ENCODE assay signal across 20 mouse cellular contexts in genomic region chr2:31757472-31757871, GRCm38 (mm10). TPM values are rescaled to one million over a fixed set of nuclear protein-coding genes. Genes with fewer than 3 reads are reported as not detected.
DNase-seq lines count a peak whose midpoint lies in the region; ATAC-seq and TF ChIP-seq lines count a peak whose summit lies in the region.
"Had no signal": no experiment of that assay in that cellular context is flagged by ENCODE, and none has a peak within 500 bp of the region (broad histone marks: within the 10 kb centered on the region; RNA-seq: fewer than 3 reads in every experiment).

No protein-coding gene starts in this region.

- H3K4me1 ChIP-seq in heart, embryonic 11.5 days (ENCODE audit: control insufficient read depth, insufficient read depth, low read length): peaks cover 23% of the 10 kb centered on the region
- H3K4me1 ChIP-seq in hindbrain, postnatal 0 days (ENCODE audit: insufficient read depth, low read length): peaks cover 11% of the 10 kb centered on the region
- H3K4me1 ChIP-seq in hindbrain, embryonic 12.5 days: peaks cover 36% of the 10 kb centered on the region
- H3K4me1 ChIP-seq in lung, embryonic 15.5 days: peaks cover 23% of the 10 kb centered on the region
- H3K4me1 ChIP-seq in lung, adult 2 months (ENCODE audit: control insufficient read depth, insufficient read depth, low read length): peaks cover 18% of the 10 kb centered on the region
- peaks cover 19% of the 10 kb centered on the region for H3K4me1 ChIP-seq in forebrain, embryonic 14.5 days (ENCODE audit: control insufficient read depth, insufficient read depth, low read length)

- H3K36me3 ChIP-seq in heart, embryonic 11.5 days (ENCODE audit: control insufficient read depth, insufficient read depth, low read length): no peaks in the 10 kb centered on the region
- no peaks in the 10 kb centered on the region for H3K36me3 ChIP-seq in hindbrain, postnatal 0 days (ENCODE audit: insufficient read depth, low read length)
- H3K36me3 ChIP-seq in hindbrain, embryonic 12.5 days: no peaks in the 10 kb centered on the region
- H3K36me3 ChIP-seq in lung, embryonic 15.5 days: no peaks in the 10 kb centered on the region
- no peaks in the 10 kb centered on the region for H3K36me3 ChIP-seq in forebrain, embryonic 14.5 days (ENCODE audit: control insufficient read depth, insufficient read depth, low read length)

- no peak for TF ChIP-seq POLR2A in lung, adult 2 months (IDR thresholded peaks at IDR 0.05; ENCODE audit: borderline replicate concordance, extremely low read depth, low read depth, low read length)

- no peak for TF ChIP-seq CTCF in hindbrain, postnatal 0 days (IDR thresholded peaks at IDR 0.05; ENCODE audit: low read depth)
- TF ChIP-seq CTCF in lung, adult 2 months (IDR thresholded peaks at IDR 0.05; ENCODE audit: insufficient read depth, low read length): no peak

- no peaks in the 10 kb centered on the region for H3K27me3 ChIP-seq in heart, embryonic 11.5 days (ENCODE audit: control insufficient read depth, insufficient read depth, low read length)
- no peaks in the 10 kb centered on the region for H3K27me3 ChIP-seq in hindbrain, postnatal 0 days (ENCODE audit: insufficient read depth, low read length)
- H3K27me3 ChIP-seq in hindbrain, embryonic 12.5 days: no peaks in the 10 kb centered on the region
- H3K27me3 ChIP-seq in lung, embryonic 15.5 days: no peaks in the 10 kb centered on the region
- H3K27me3 ChIP-seq in forebrain, embryonic 14.5 days (replicated peaks; ENCODE audit: control insufficient read depth, insufficient read depth, low read length): no peaks in the 10 kb centered on the region
- H3K27me3 ChIP-seq: forebrain, embryonic 13.5 days; liver, embryonic 12.5 days had no signal

- intact Hi-C loops in heart, postnatal 10 days (cut with DNase I): loop anchor here (2.0 kb wide), 1 partner anchor 31 kb away; no protein-coding TSS in a partner anchor

- no peak overlapping the region for H3K9ac ChIP-seq in heart, embryonic 11.5 days (ENCODE audit: low read depth, low read length)
- no peak overlapping the region for H3K9ac ChIP-seq in hindbrain, postnatal 0 days (replicated peaks; ENCODE audit: low read length)
- H3K9ac ChIP-seq in hindbrain, embryonic 12.5 days: no peak overlapping the region
- no peak overlapping the region for H3K9ac ChIP-seq in lung, embryonic 15.5 days
- no peak overlapping the region for H3K9ac ChIP-seq in forebrain, embryonic 14.5 days (ENCODE audit: low read length)
- H3K9ac ChIP-seq: forebrain, embryonic 13.5 days; liver, embryonic 12.5 days had no signal

- no peak overlapping the region; the same call in 1 of the 2 replicates for H3K4me2 ChIP-seq in heart, embryonic 11.5 days
- no peak overlapping the region for H3K4me2 ChIP-seq in hindbrain, postnatal 0 days (ENCODE audit: low read depth, low read length)
- no peak overlapping the region for H3K4me2 ChIP-seq in hindbrain, embryonic 12.5 days (replicated peaks)
- no peak overlapping the region for H3K4me2 ChIP-seq in lung, embryonic 15.5 days
- no peak overlapping the region for H3K4me2 ChIP-seq in forebrain, embryonic 14.5 days (ENCODE audit: low read length)
- H3K4me2 ChIP-seq: forebrain, embryonic 13.5 days; liver, embryonic 12.5 days had no signal

- DNase-seq in heart, postnatal 10 days: no peak
- DNase-seq in hindbrain, postnatal 0 days (ENCODE audit: low spot score): peak; percentile 27
- DNase-seq in lung, adult 2 months: no peak
- peak; percentile 57 for DNase-seq in brain, adult 2 months (ENCODE audit: low read depth, low spot score)
- DNase-seq in forebrain, embryonic 14.5 days (ENCODE audit: low spot score): no peak
- DNase-seq: adrenal gland, postnatal 14 days; cerebellum, adult 8-10 months; heart, postnatal 4 days; kidney, postnatal 10 days had no signal

- ATAC-seq in heart, embryonic 11.5 days (replicated peaks; ENCODE audit: insufficient number of reproducible peaks, low FRiP score, low TSS enrichment): no peak
- no peak for ATAC-seq in hindbrain, postnatal 0 days
- no peak for ATAC-seq in hindbrain, embryonic 12.5 days (ENCODE audit: low FRiP score)
- ATAC-seq in lung, embryonic 15.5 days (ENCODE audit: borderline replicate concordance, extremely low read depth, low FRiP score, low TSS enrichment): peak; percentile 36; the same call in 1 of the 2 replicates
- ATAC-seq in forebrain, embryonic 14.5 days: no peak
- ATAC-seq: forebrain, embryonic 13.5 days; liver, embryonic 12.5 days had no signal

- peak overlapping the region; percentile 57 for H3K27ac ChIP-seq in heart, embryonic 11.5 days (ENCODE audit: low read depth, low read length)
- H3K27ac ChIP-seq in hindbrain, postnatal 0 days: no peak overlapping the region
- H3K27ac ChIP-seq in hindbrain, embryonic 12.5 days: no peak overlapping the region
- peak overlapping the region; percentile 8; the same call in 1 of the 2 replicates for H3K27ac ChIP-seq in lung, embryonic 15.5 days
- H3K27ac ChIP-seq in forebrain, embryonic 14.5 days (ENCODE audit: low read depth, low read length): no peak overlapping the region
- H3K27ac ChIP-seq: forebrain, embryonic 13.5 days; liver, embryonic 12.5 days; midbrain, embryonic 10.5 days had no signal

- H3K9me3 ChIP-seq in heart, embryonic 11.5 days (replicated peaks; ENCODE audit: control insufficient read depth, low read length): no peaks in the 10 kb centered on the region
- H3K9me3 ChIP-seq in hindbrain, postnatal 0 days (ENCODE audit: low read length): no peaks in the 10 kb centered on the region
- H3K9me3 ChIP-seq in hindbrain, embryonic 12.5 days (replicated peaks): no peaks in the 10 kb centered on the region
- no peaks in the 10 kb centered on the region for H3K9me3 ChIP-seq in lung, embryonic 15.5 days
- 0 out of 2 replicates have a peak, but pooled peaks cover 4% of the 10 kb centered on the region for H3K9me3 ChIP-seq in forebrain, embryonic 14.5 days (replicated peaks; ENCODE audit: control insufficient read depth, low read length)

- no peak overlapping the region for H3K4me3 ChIP-seq in heart, embryonic 11.5 days (ENCODE audit: low read depth, low read length)
- no peak overlapping the region for H3K4me3 ChIP-seq in hindbrain, postnatal 0 days (ENCODE audit: low read length)
- no peak overlapping the region for H3K4me3 ChIP-seq in hindbrain, embryonic 12.5 days
- H3K4me3 ChIP-seq in lung, embryonic 15.5 days: no peak overlapping the region
- H3K4me3 ChIP-seq in lung, adult 2 months (replicated peaks; ENCODE audit: extremely low read depth, low read depth, low read length): no peak overlapping the region
- H3K4me3 ChIP-seq in forebrain, embryonic 14.5 days (ENCODE audit: low read depth, low read length): no peak overlapping the region
- H3K4me3 ChIP-seq: forebrain, embryonic 13.5 days; liver, embryonic 12.5 days; midbrain, embryonic 10.5 days had no signal

RNA-seq across cellular contexts. Expression of gene Qrfp, which starts 52.9 kb away (rescaled TPM):
- not detected in 2 replicates for polyA plus RNA-seq in heart, embryonic 11.5 days (2014; fragmentation: Nextera tagmentation; extraction: Ambion mirVana)
- total RNA-seq in heart, postnatal 10 days (2021): not detected
- not detected in 2 replicates for total RNA-seq in hindbrain, postnatal 0 days (2014; rRNA removed)
- polyA plus RNA-seq in hindbrain, postnatal 0 days (2015; fragmentation: Nextera tagmentation; extraction: Ambion mirVana): 0.06 TPM in 1 of 2 replicates, not detected in the other
- polyA plus RNA-seq in hindbrain, embryonic 12.5 days (2016; fragmentation: Nextera tagmentation; extraction: Ambion mirVana): 0.10 and 0.18 TPM in 2 replicates
- 0.05 and 0.14 TPM in 2 replicates for polyA plus RNA-seq in lung, embryonic 15.5 days (2015; fragmentation: Nextera tagmentation; extraction: Ambion mirVana)
- 0.12 and 0.13 TPM in 2 replicates for polyA plus RNA-seq in lung, adult 2 months (2012; rRNA removed)
- 0.11 and 0.19 TPM in 2 replicates for polyA plus RNA-seq in forebrain, embryonic 14.5 days (2014; fragmentation: Nextera tagmentation; extraction: Ambion mirVana)
- total RNA-seq: adrenal gland, postnatal 14 days; ES-E14; gastrocnemius, adult 18-20 months; heart, postnatal 4 days; layer of hippocampus, postnatal 10 days; left cerebral cortex, postnatal 25 days had no signal
- polyA plus RNA-seq: cortical plate, adult 2 months had no signal

Comparison
In these comparisons a context has a peak if more than half of its experiments do, and no peak if none do; other contexts are left out.
1. H3K27ac ChIP-seq: peak in heart, embryonic 11.5 days (single experiment) and lung, embryonic 15.5 days (single experiment); none in hindbrain, postnatal 0 days (single experiment), hindbrain, embryonic 12.5 days (single experiment) and forebrain, embryonic 14.5 days (single experiment).
2. DNase-seq: peak in hindbrain, postnatal 0 days (single experiment) and brain, adult 2 months (single experiment); none in heart, postnatal 10 days (0 of 2), lung, adult 2 months (single experiment) and forebrain, embryonic 14.5 days (single experiment).